Mouse (Mus musculus): ENCODE results near the gene Ednra. TPM values are rescaled to one million over a fixed set of nuclear protein-coding genes. Genes with fewer than 3 reads are reported as not detected.

Ednra gene
- polyA plus RNA-seq, 1 experiment from 2014 or later: 3.2 TPM

DNA sequence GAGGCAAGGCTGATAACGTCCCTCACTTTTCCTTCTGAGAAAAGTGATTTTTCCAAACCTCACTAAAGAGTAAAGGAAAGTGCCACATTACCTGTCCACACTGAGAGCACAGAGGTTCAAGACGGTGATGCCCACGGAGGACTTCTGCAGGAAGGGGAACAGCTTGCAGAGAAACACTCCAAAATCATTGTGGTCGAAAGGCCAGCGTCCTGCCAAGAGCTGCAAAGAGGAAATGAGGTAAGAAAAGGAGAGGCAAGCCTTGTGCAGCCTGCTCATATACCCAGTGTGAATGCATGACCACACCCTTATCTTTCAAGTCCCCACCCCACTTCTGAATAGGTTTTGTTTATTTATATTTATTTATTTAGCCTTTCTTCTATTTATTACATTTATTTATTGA, 35.3 kb downstream of the Ednra start:
- no peak overlapping the region for H3K4me3 ChIP-seq (ENCODE audit: low read depth, low read length)
- no peaks in the 10 kb centered on the region for H3K4me1 ChIP-seq (ENCODE audit: insufficient read depth)
- H3K27ac ChIP-seq (ENCODE audit: low read depth): no peak overlapping the region
- no peaks in the 10 kb centered on the region for H3K27me3 ChIP-seq (ENCODE audit: insufficient read depth, low read length)
- TF ChIP-seq CTCF (IDR thresholded peaks at IDR 0.05; ENCODE audit: low read depth) (no peak), EP300 (IDR thresholded peaks at IDR 0.05; ENCODE audit: low read depth) (no peak)
- H3K4me2 ChIP-seq (ENCODE audit: low read depth, low read length): no peak overlapping the region
- H3K9me3 ChIP-seq (ENCODE audit: low read length): no peaks in the 10 kb centered on the region
- H3K36me3 ChIP-seq (replicated peaks; ENCODE audit: insufficient read depth, low read length): no peaks in the 10 kb centered on the region
- ATAC-seq: no peak
- H3K9ac ChIP-seq (replicated peaks): no peak overlapping the region
- 22% methylated on average over 5 of the region's 5 CpGs for WGBS (ENCODE audit: insufficient replicate concordance)
- DNase-seq: no peak

GRCm38 (mm10) chr8:77684372-77684771, 39.9 kb downstream of the Ednra start:
- DNase-seq (no peak), ATAC-seq (no peak)

DNA sequence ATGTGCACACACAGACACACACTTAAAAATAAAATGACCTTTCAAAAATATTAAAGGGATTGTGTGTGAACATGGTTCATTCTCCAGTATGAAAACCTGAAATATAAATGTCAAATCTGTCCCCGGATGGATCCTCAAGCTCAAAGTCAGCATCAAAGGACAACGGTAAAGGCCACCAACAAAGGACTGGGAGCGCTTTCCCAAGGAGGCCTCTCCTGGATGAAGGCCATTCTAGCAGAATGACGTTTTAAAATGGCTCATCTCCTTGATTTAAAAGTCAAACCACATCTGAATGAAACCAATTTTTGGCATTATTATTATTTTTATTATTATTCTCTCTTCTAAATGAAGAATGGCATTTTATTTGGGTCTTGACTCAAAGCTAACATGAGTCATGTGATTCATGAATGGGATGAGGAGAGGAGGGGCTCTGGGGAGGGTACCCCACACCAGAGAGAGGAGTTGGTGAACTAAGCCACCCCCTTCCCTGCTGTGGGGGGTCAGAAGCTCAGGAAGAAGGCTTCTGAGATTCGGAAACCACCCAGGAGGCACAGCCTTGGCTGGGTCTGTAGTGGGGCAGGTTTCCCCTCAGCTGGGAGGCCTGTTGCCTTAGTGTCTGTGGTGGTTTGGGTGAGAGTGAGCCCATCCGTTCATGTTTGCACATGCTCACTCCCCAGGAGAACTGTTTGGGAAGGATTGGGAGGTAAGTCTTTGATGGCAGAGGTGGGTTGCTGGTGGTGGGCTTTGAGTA, 40.7 kb downstream of the Ednra start:
- DNase-seq: no peak

More at GRCm38 (mm10) chr8:77684372-77684771, 39.9 kb downstream of the Ednra start:
- Histone ChIP-seq H3K9me3 (ENCODE audit: low read length) (no peaks in the 10 kb centered on the region), H3K4me3 (ENCODE audit: low read depth, low read length) (no peak overlapping the region), H3K36me3 (replicated peaks; ENCODE audit: insufficient read depth, low read length) (no peaks in the 10 kb centered on the region), H3K4me2 (ENCODE audit: low read depth, low read length) (no peak overlapping the region), H3K27me3 (ENCODE audit: insufficient read depth, low read length) (no peaks in the 10 kb centered on the region), H3K4me1 (ENCODE audit: insufficient read depth) (no peaks in the 10 kb centered on the region), H3K9ac (replicated peaks) (no peak overlapping the region), H3K27ac (ENCODE audit: low read depth) (no peak overlapping the region)
- TF ChIP-seq EP300 (IDR thresholded peaks at IDR 0.05; ENCODE audit: low read depth) (no peak), CTCF (IDR thresholded peaks at IDR 0.05; ENCODE audit: low read depth) (no peak)
- WGBS (ENCODE audit: insufficient replicate concordance): 85% methylated on average over 6 of the region's 6 CpGs

DNA sequence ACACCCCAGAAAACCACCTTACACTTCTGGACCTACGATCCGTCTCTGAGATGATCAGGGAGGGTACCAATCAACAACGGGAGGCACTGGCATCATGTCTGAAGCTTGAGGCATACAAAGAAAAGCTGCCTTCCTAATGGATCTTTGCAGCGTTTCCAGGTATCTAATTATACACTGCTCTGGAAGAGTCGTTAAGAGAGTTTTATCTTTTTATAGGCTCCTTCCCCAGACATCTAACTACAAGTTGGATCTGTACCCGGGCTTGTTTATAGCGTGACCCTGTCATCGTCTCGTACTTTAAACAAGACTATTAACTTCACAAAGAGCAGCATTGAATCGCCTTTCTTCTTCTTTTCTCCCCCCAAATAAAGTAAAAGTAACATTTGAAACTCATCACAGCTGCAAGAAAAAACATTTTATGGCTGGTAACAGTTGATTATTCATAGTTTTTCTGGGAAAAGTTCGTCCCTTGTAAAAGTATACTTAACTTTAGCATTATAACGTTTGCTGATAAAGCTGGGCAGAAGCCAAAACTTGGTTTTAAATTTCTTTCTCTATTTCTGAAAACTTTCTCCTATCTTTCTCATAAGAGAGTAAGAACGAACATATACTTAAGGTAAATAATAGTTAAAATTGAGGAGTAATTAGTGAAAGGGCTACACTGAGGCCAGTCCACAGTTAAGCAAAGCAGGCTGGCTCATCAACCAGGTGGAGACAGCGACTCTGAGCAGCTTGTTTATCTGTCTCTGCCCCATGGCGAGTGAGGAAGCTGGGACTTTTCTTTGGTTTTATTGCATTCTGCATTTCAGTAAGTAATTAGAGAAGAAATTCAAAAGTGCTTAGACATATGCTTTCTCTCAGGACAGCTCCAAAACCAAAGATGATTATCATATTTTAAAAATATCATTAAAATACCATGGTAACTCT, 42.0 kb downstream of the Ednra start:
- no peak for DNase-seq
- TF ChIP-seq CTCF (IDR thresholded peaks at IDR 0.05; ENCODE audit: low read depth) (no peak), EP300 (IDR thresholded peaks at IDR 0.05; ENCODE audit: low read depth) (no peak)
- no peaks in the 10 kb centered on the region for H3K4me1 ChIP-seq (ENCODE audit: insufficient read depth)
- H3K36me3 ChIP-seq (replicated peaks; ENCODE audit: insufficient read depth, low read length): no peaks in the 10 kb centered on the region
- no peak overlapping the region for H3K4me3 ChIP-seq (ENCODE audit: low read depth, low read length)
- no peak overlapping the region for H3K9ac ChIP-seq (replicated peaks)
- no peak overlapping the region for H3K27ac ChIP-seq (ENCODE audit: low read depth)
- WGBS (ENCODE audit: insufficient replicate concordance): 48% methylated on average over 15 of the region's 15 CpGs
- ATAC-seq: no peak
- no peaks in the 10 kb centered on the region for H3K9me3 ChIP-seq (ENCODE audit: low read length)
- no peak overlapping the region for H3K4me2 ChIP-seq (ENCODE audit: low read depth, low read length)
- H3K27me3 ChIP-seq (ENCODE audit: insufficient read depth, low read length): no peaks in the 10 kb centered on the region

More for the DNA sequence above, 40.7 kb downstream of the Ednra start:
- TF ChIP-seq EP300 (IDR thresholded peaks at IDR 0.05; ENCODE audit: low read depth): no peak
- no peak for TF ChIP-seq CTCF (IDR thresholded peaks at IDR 0.05; ENCODE audit: low read depth)
- Histone ChIP-seq H3K36me3 (replicated peaks; ENCODE audit: insufficient read depth, low read length) (no peaks in the 10 kb centered on the region), H3K4me3 (ENCODE audit: low read depth, low read length) (no peak overlapping the region), H3K9ac (replicated peaks) (no peak overlapping the region), H3K27ac (ENCODE audit: low read depth) (no peak overlapping the region), H3K9me3 (ENCODE audit: low read length) (no peaks in the 10 kb centered on the region), H3K27me3 (ENCODE audit: insufficient read depth, low read length) (no peaks in the 10 kb centered on the region), H3K4me1 (ENCODE audit: insufficient read depth) (no peaks in the 10 kb centered on the region), H3K4me2 (ENCODE audit: low read depth, low read length) (no peak overlapping the region)
- ATAC-seq: no peak
- 72% methylated on average over 6 of the region's 6 CpGs for WGBS (ENCODE audit: insufficient replicate concordance)

DNA sequence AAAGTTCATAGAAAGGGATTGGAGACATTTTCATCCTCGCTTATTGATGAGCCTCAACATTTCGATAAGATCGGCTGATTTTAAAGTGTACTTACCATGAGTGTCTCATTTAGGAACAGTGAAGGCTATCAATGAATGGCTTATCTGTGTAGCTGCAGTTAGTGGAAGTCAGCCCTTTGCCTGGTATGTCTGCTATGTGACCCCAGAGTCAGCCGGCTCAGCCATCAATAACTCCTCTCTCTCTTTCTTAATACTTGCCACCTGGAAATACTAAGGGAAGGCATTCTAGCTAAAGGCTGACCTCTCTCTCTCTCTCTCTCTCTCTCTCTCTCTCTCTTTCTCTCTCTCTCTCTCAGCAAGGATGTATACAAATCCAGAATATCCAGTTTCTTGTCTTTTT, 52.2 kb downstream of the Ednra start:
- no peak overlapping the region for H3K4me2 ChIP-seq (ENCODE audit: low read depth, low read length)
- no peak overlapping the region for H3K9ac ChIP-seq (replicated peaks)
- DNase-seq: no peak
- ATAC-seq: no peak
- H3K36me3 ChIP-seq (replicated peaks; ENCODE audit: insufficient read depth, low read length): no peaks in the 10 kb centered on the region
- H3K4me3 ChIP-seq (ENCODE audit: low read depth, low read length): no peak overlapping the region
- no peak overlapping the region for H3K27ac ChIP-seq (ENCODE audit: low read depth)
- WGBS (ENCODE audit: insufficient replicate concordance): 75% methylated on average over 4 of the region's 4 CpGs
- no peaks in the 10 kb centered on the region for H3K4me1 ChIP-seq (ENCODE audit: insufficient read depth)
- H3K9me3 ChIP-seq (ENCODE audit: low read length): no peaks in the 10 kb centered on the region
- TF ChIP-seq EP300 (IDR thresholded peaks at IDR 0.05; ENCODE audit: low read depth): no peak
- no peak for TF ChIP-seq CTCF (IDR thresholded peaks at IDR 0.05; ENCODE audit: low read depth)
- no peaks in the 10 kb centered on the region for H3K27me3 ChIP-seq (ENCODE audit: insufficient read depth, low read length)
